Mouse (Mus musculus) spleen, adult 2 months (tissue): ENCODE measurements around the gene Atp1a2.

Experiments
- CTCF ChIP-seq: fragments of 200-500 bp; IDR thresholded peaks from 2 replicates; pipeline ENCODE4 v1.5.1; 2011; ENCODE audit warnings: mild to moderate bottlenecking, inconsistent platforms; ENCODE audit not compliant: insufficient read depth, insufficient read length, insufficient replicate concordance; ENCODE audit errors: extremely low read depth
- POLR2A ChIP-seq: fragments of 200-500 bp; IDR thresholded peaks from 2 replicates; pipeline ENCODE4 v1.6.1; 2011; ENCODE audit warnings: low read depth, low read length, inconsistent platforms

GRCm38 (mm10) chr1:172331422-172331947 lies 33.6 kb upstream of the Atp1a2 start:
- TF ChIP-seq CTCF = no peak
- TF ChIP-seq POLR2A = no peak
